Mouse (Mus musculus): Measurements from ENCODE around the gene Pold4.

- TF ChIP-seq USF1 (IDR thresholded peaks at IDR 0.05; ENCODE audit: low read depth, low read length): no peak
- TF ChIP-seq MEF2A (IDR thresholded peaks at IDR 0.05; ENCODE audit: borderline replicate concordance, low read depth, low read length): 0 out of 2 replicates have a peak, but pooled peaks have one; percentile 23
- no peak for TF ChIP-seq EP300 (IDR thresholded peaks at IDR 0.05; ENCODE audit: low read length)
- no peak for TF ChIP-seq POLR2A (IDR thresholded peaks at IDR 0.05; ENCODE audit: low read depth, low read length)
- TF ChIP-seq CTCF (conservative IDR thresholded peaks at IDR 0.05 in 1 of 2, IDR thresholded peaks at IDR 0.05 in 1 of 2; ENCODE audit: low read depth in 2 of 2, low read length in 2 of 2): no peak
- no peak for TF ChIP-seq MYC (IDR thresholded peaks at IDR 0.05; ENCODE audit: low read depth, low read length)
- no peak for TF ChIP-seq E2F4 (IDR thresholded peaks at IDR 0.05; ENCODE audit: insufficient replicate concordance, low read depth, low read length)
- TF ChIP-seq USF2 (conservative IDR thresholded peaks at IDR 0.05; ENCODE audit: low read depth, low read length): no peak
- no peak for TF ChIP-seq MAFK (IDR thresholded peaks at IDR 0.05; ENCODE audit: insufficient replicate concordance, low read length)
- TF ChIP-seq KAT2A (IDR thresholded peaks at IDR 0.05; ENCODE audit: insufficient replicate concordance, low read length): no peak
- no peak for TF ChIP-seq SMC3 (IDR thresholded peaks at IDR 0.05; ENCODE audit: low read depth, low read length)
- no peak for TF ChIP-seq MXI1 (IDR thresholded peaks at IDR 0.05; ENCODE audit: low read depth, low read length)
- TF ChIP-seq CHD1 (IDR thresholded peaks at IDR 0.05; ENCODE audit: low read depth, low read length): 0 out of 2 replicates have a peak, but pooled peaks have one; percentile 24
Measured at GRCm38 (mm10) chr19:4232186-4232572, 480 bp downstream of the Pold4 start.

All from CH12.LX (cell line).